Mouse (Mus musculus): ENCODE measurements around the gene Snrpg.
A peak's percentile ranks its signal among the peaks of the same experiment; 100 is the strongest.
"Not testable (repeated sequence)": the region's sequence is repeated elsewhere in the genome, so short reads cannot be mapped to it uniquely, and the experiment has no call there.

The Snrpg gene

GRCm38 (mm10) chr6:86366853-86367249, 4.3 kb upstream of the Snrpg start:
- no peak for DNase-seq (ENCODE audit: low read depth, low spot score)

GRCm38 (mm10) chr6:86368479-86368878, 2.6 kb upstream of the Snrpg start:
- no peak for DNase-seq (ENCODE audit: low read depth, low spot score)

GRCm38 (mm10) chr6:86370093-86370713, 901 bp upstream of the Snrpg start:
- peak; percentile 42 for DNase-seq (ENCODE audit: low read depth, low spot score)

- DNase-seq (ENCODE audit: low read depth, low spot score), result peak; percentile 96
Observed at GRCm38 (mm10) chr6:86371340-86371911, 322 bp downstream of the Snrpg start.

- DNase-seq (ENCODE audit: low read depth, low spot score), result no peak
Observed at GRCm38 (mm10) chr6:86371950-86372516, 929 bp downstream of the Snrpg start.

- DNase-seq (ENCODE audit: low read depth, low spot score), result no peak
Observed at GRCm38 (mm10) chr6:86373556-86373955, 2.5 kb downstream of the Snrpg start.

GRCm38 (mm10) chr6:86378341-86378740, 7.2 kb downstream of the Snrpg start:
- DNase-seq (ENCODE audit: low read depth, low spot score), result no peak

- DNase-seq (ENCODE audit: low read depth, low spot score), result not testable (repeated sequence)
Observed at GRCm38 (mm10) chr6:86380112-86380511, 9.0 kb downstream of the Snrpg start.

- no peak for DNase-seq (ENCODE audit: low read depth, low spot score)
Observed at GRCm38 (mm10) chr6:86382551-86382950, 11.4 kb downstream of the Snrpg start.

- no peak for DNase-seq (ENCODE audit: low read depth, low spot score)
Observed at GRCm38 (mm10) chr6:86383370-86383769, 12.3 kb downstream of the Snrpg start.

GRCm38 (mm10) chr6:86384692-86385091, 13.6 kb downstream of the Snrpg start:
- DNase-seq (ENCODE audit: low read depth, low spot score), result no peak

- no peak for DNase-seq (ENCODE audit: low read depth, low spot score)
Observed at GRCm38 (mm10) chr6:86385362-86386104, 14.4 kb downstream of the Snrpg start.

- DNase-seq (ENCODE audit: low read depth, low spot score), result no peak
Observed at GRCm38 (mm10) chr6:86387313-86387712, 16.2 kb downstream of the Snrpg start.

GRCm38 (mm10) chr6:86388461-86388860, 17.4 kb downstream of the Snrpg start:
- no peak for DNase-seq (ENCODE audit: low read depth, low spot score)

- DNase-seq (ENCODE audit: low read depth, low spot score), result peak; percentile 34
Observed at GRCm38 (mm10) chr6:86391326-86391725, 20.2 kb downstream of the Snrpg start.

GRCm38 (mm10) chr6:86393187-86393586, 22.1 kb downstream of the Snrpg start:
- no peak for DNase-seq (ENCODE audit: low read depth, low spot score)

GRCm38 (mm10) chr6:86394078-86394720, 23.1 kb downstream of the Snrpg start:
- no peak for DNase-seq (ENCODE audit: low read depth, low spot score)

- DNase-seq (ENCODE audit: low read depth, low spot score), result no peak
Observed at GRCm38 (mm10) chr6:86395021-86395420, 23.9 kb downstream of the Snrpg start.

GRCm38 (mm10) chr6:86395969-86396368, 24.9 kb downstream of the Snrpg start:
- no peak for DNase-seq (ENCODE audit: low read depth, low spot score)

- peak; percentile 78 for DNase-seq (ENCODE audit: low read depth, low spot score)
Observed at GRCm38 (mm10) chr6:86396581-86397256, 25.6 kb downstream of the Snrpg start, which contains the start of gene Pcyox1. Gene Pcyox1, minus strand, starts transcription at chr6:86397154.

- no peak for DNase-seq (ENCODE audit: low read depth, low spot score)
Observed at GRCm38 (mm10) chr6:86397257-86397980, 26.3 kb downstream of the Snrpg start.
